Mouse (Mus musculus): ENCODE data around the gene Clip2. TPM values are rescaled to one million over a fixed set of nuclear protein-coding genes. Genes with fewer than 3 reads are reported as not detected.

Gene Clip2
- 1 to 10 TPM; 3.0 to 4.2 TPM for total RNA-seq (2021)
- long read RNA-seq, experiment 1, full-length matches to known transcripts = 3 of 4 reads
- long read RNA-seq, experiment 1, partial matches to known transcripts = 1 of 4 reads
- long read RNA-seq, experiment 1, other reads (novel, unspliced or antisense) = 0 of 4 reads
- long read RNA-seq, experiment 2, full-length matches to known transcripts = 1 of 1 reads
- long read RNA-seq, experiment 2, partial matches to known transcripts = 0 of 1 reads
- long read RNA-seq, experiment 2, other reads (novel, unspliced or antisense) = 0 of 1 reads

- intact Hi-C loops (cut with DNase I) = no loop called here
- peak; percentile 100 for DNase-seq
- TF ChIP-seq CTCF (IDR thresholded peaks at IDR 0.05) = peak; percentile 37
- peak within 1 kb of the TSS; percentile 90 for H3K4me3 ChIP-seq
- H3K27ac ChIP-seq = peak within 1 kb of the TSS; percentile 90
Measured at GRCm38 (mm10) chr5:134552110-134552972, at the start of gene Clip2. TSS of gene Clip2 (minus strand) at chr5:134552434.

GRCm38 (mm10) chr5:134597711-134598110 lies 45.5 kb upstream of the Clip2 start:
- intact Hi-C loops (cut with DNase I) = no loop called here

GRCm38 (mm10) chr5:134593093-134593492 lies 40.9 kb upstream of the Clip2 start:
- no peak for TF ChIP-seq CTCF (IDR thresholded peaks at IDR 0.05)
- Histone ChIP-seq H3K27ac (no peak overlapping the region), H3K4me3 (no peak overlapping the region)
- intact Hi-C loops (cut with DNase I) = no loop called here
- no peak for DNase-seq

More at GRCm38 (mm10) chr5:134597711-134598110, 45.5 kb upstream of the Clip2 start:
- peak; percentile 65 for DNase-seq
- TF ChIP-seq CTCF (IDR thresholded peaks at IDR 0.05) = no peak
- H3K4me3 ChIP-seq = no peak overlapping the region
- no peak overlapping the region for H3K27ac ChIP-seq

GRCm38 (mm10) chr5:134592026-134592581 lies 39.9 kb upstream of the Clip2 start:
- intact Hi-C loops (cut with DNase I) = no loop called here
- no peak for TF ChIP-seq CTCF (IDR thresholded peaks at IDR 0.05)
- DNase-seq = no peak

GRCm38 (mm10) chr5:134589900-134590299 lies 37.7 kb upstream of the Clip2 start:
- Histone ChIP-seq H3K4me3 (no peak overlapping the region), H3K27ac (no peak overlapping the region)
- intact Hi-C loops (cut with DNase I) = no loop called here
- no peak for DNase-seq
- no peak for TF ChIP-seq CTCF (IDR thresholded peaks at IDR 0.05)

More at GRCm38 (mm10) chr5:134592026-134592581, 39.9 kb upstream of the Clip2 start:
- H3K27ac ChIP-seq = no peak overlapping the region
- no peak overlapping the region for H3K4me3 ChIP-seq

GRCm38 (mm10) chr5:134584798-134585197 lies 32.6 kb upstream of the Clip2 start:
- TF ChIP-seq CTCF (IDR thresholded peaks at IDR 0.05) = no peak
- intact Hi-C loops (cut with DNase I) = loop anchor here (5.0 kb wide), 2 partner anchors 42 to 103 kb away; partner anchors contain the start of gene Limk1
- Histone ChIP-seq H3K27ac (no peak overlapping the region), H3K4me3 (no peak overlapping the region)
- DNase-seq = no peak

GRCm38 (mm10) chr5:134583884-134584213 lies 31.6 kb upstream of the Clip2 start:
- intact Hi-C loops (cut with DNase I) = loop anchor here (2.0 to 5.0 kb wide), 4 partner anchors 42 to 103 kb away; partner anchors contain the start of gene Limk1

GRCm38 (mm10) chr5:134583006-134583883 lies 31.0 kb upstream of the Clip2 start:
- Histone ChIP-seq H3K4me3 (peak overlapping the region; percentile 98), H3K27ac (peak overlapping the region; percentile 86)
- no peak for DNase-seq
- intact Hi-C loops (cut with DNase I) = loop anchor here (2.0 to 5.0 kb wide), 4 partner anchors 41 to 104 kb away; partner anchors contain the start of gene Limk1
- TF ChIP-seq CTCF (IDR thresholded peaks at IDR 0.05) = no peak

More at GRCm38 (mm10) chr5:134583884-134584213, 31.6 kb upstream of the Clip2 start:
- H3K27ac ChIP-seq = no peak overlapping the region
- TF ChIP-seq CTCF (IDR thresholded peaks at IDR 0.05) = no peak
- H3K4me3 ChIP-seq = no peak overlapping the region
- DNase-seq = no peak

GRCm38 (mm10) chr5:134582221-134582907 lies 30.1 kb upstream of the Clip2 start:
- peak; percentile 84 for TF ChIP-seq CTCF (IDR thresholded peaks at IDR 0.05)
- H3K4me3 ChIP-seq = peak overlapping the region; percentile 98
- H3K27ac ChIP-seq = peak overlapping the region; percentile 86
- intact Hi-C loops (cut with DNase I) = loop anchor here (2.0 to 5.0 kb wide), 4 partner anchors 40 to 105 kb away; partner anchors contain the start of gene Limk1
- peak; percentile 97 for DNase-seq

- no peak for DNase-seq
- no peak for TF ChIP-seq CTCF (IDR thresholded peaks at IDR 0.05)
- Histone ChIP-seq H3K4me3 (no peak within 1 kb of the TSS), H3K27ac (peak within 1 kb of the TSS; percentile 67)
- intact Hi-C loops (cut with DNase I) = loop anchor here (5.0 kb wide), 2 partner anchors 39 to 106 kb away; partner anchors contain the start of gene Limk1
Measured at GRCm38 (mm10) chr5:134581146-134581545, 28.9 kb upstream of the Clip2 start, which contains the start of gene Rfc2. TSS of gene Rfc2 (plus strand) at chr5:134581366.

GRCm38 (mm10) chr5:134579135-134579534 lies 26.9 kb upstream of the Clip2 start:
- intact Hi-C loops (cut with DNase I) = no loop called here
- Histone ChIP-seq H3K27ac (no peak overlapping the region), H3K4me3 (no peak overlapping the region)
- TF ChIP-seq CTCF (IDR thresholded peaks at IDR 0.05) = no peak
- no peak for DNase-seq

All from gastrocnemius, adult 2 months (tissue).